Mouse (Mus musculus) MEL (cell line): ENCODE data around the gene Fryl. TPM values are rescaled to one million over a fixed set of nuclear protein-coding genes. Genes with fewer than 3 reads are reported as not detected.

ENCODE experiments used
- DNase-seq: peaks from one replicate; pipeline ENCODE4 v3.0.0; 2011; ENCODE audit warnings: low read depth, low spot score
- H3K27ac ChIP-seq: 2 replicates; pipeline ENCODE4 v1.5.1; 2012; ENCODE audit warnings: low read depth, mild to moderate bottlenecking, control low read depth, low read length, moderate library complexity; ENCODE audit not compliant: control insufficient read depth
- H3K27me3 ChIP-seq, 2 experiments: fragments of 150-350 bp in 1 of 2; sonication (generic) in 1 of 2; 2 replicates each; pipeline ENCODE4 v1.6.1; 2012; ENCODE audit warnings: low read length in 2 of 2, mild to moderate bottlenecking in 2 of 2, improper control_type of control experiment in 1 of 2, moderate library complexity in 1 of 2; ENCODE audit not compliant: insufficient read depth in 2 of 2, control insufficient read depth in 1 of 2
- H3K36me3 ChIP-seq, 2 experiments: 2 replicates each; pipeline ENCODE4 v1.6.1; 2012 to 2014; ENCODE audit warnings: low read length in 2 of 2, improper control_type of control experiment in 1 of 2, inconsistent platforms in 1 of 2, mild to moderate bottlenecking in 1 of 2; ENCODE audit not compliant: insufficient read depth in 2 of 2, control insufficient read depth in 1 of 2
- H3K4me1 ChIP-seq, 2 experiments: fragments of 150-350 bp in 1 of 2; sonication (generic) in 1 of 2; 2 replicates each; pipeline ENCODE4 v1.6.1; 2012; ENCODE audit warnings: low read length in 2 of 2, improper control_type of control experiment in 1 of 2, mild to moderate bottlenecking in 1 of 2; ENCODE audit not compliant: insufficient read depth in 2 of 2, control insufficient read depth in 1 of 2
- H3K4me3 ChIP-seq, 2 experiments: fragments of 150-350 bp in 1 of 2; sonication (generic) in 1 of 2; 2 replicates each; pipeline ENCODE4 v1.5.1; 2012; ENCODE audit warnings: low read depth in 2 of 2, low read length in 2 of 2, mild to moderate bottlenecking in 2 of 2, moderate library complexity in 2 of 2, control low read depth in 1 of 2, improper control_type of control experiment in 1 of 2; ENCODE audit not compliant: control insufficient read depth in 1 of 2, insufficient read depth in 1 of 2
- H3K79me2 ChIP-seq: 2 replicates; pipeline ENCODE4 v1.6.1; 2012; ENCODE audit warnings: mild to moderate bottlenecking, low read length, moderate library complexity; ENCODE audit not compliant: control insufficient read depth, poor library complexity, insufficient read depth
- H3K9ac ChIP-seq: 2 replicates; pipeline ENCODE4 v1.6.1; 2012; ENCODE audit warnings: low read depth, mild to moderate bottlenecking, control low read depth, low read length, moderate library complexity; ENCODE audit not compliant: control insufficient read depth, poor library complexity, severe bottlenecking
- H3K9me3 ChIP-seq: fragments of 150-350 bp; sonication (generic); replicated peaks from 2 replicates; pipeline ENCODE4 v1.6.1; 2012; ENCODE audit warnings: mild to moderate bottlenecking, low read length, improper control_type of control experiment, moderate library complexity; ENCODE audit not compliant: insufficient read depth
- CHD1 ChIP-seq: IDR thresholded peaks from 2 replicates; pipeline ENCODE4 v1.6.1; 2012; ENCODE audit warnings: low read depth, mild to moderate bottlenecking, inconsistent platforms, low read length, improper control_type of control experiment
- CHD2 ChIP-seq: IDR thresholded peaks from 2 replicates; pipeline ENCODE4 v1.6.1; 2011; ENCODE audit warnings: low read length, improper control_type of control experiment
- CTCF ChIP-seq, 3 experiments: IDR thresholded peaks in 2 of 3; conservative IDR thresholded peaks in 1 of 3; 2 replicates each; pipeline ENCODE4 v1.5.1; 2011 to 2012; ENCODE audit warnings: low read length in 3 of 3, low read depth in 2 of 3, mild to moderate bottlenecking in 2 of 3, improper control_type of control experiment in 1 of 3, inconsistent platforms in 1 of 3, mixed read lengths in 1 of 3, moderate library complexity in 1 of 3; ENCODE audit not compliant: control insufficient read depth in 1 of 3, insufficient read depth in 1 of 3, poor library complexity in 1 of 3, severe bottlenecking in 1 of 3
- E2F4 ChIP-seq: IDR thresholded peaks from 2 replicates; pipeline ENCODE4 v1.6.1; 2011; ENCODE audit warnings: low read depth, low read length, improper control_type of control experiment, borderline replicate concordance
- EP300 ChIP-seq, 2 experiments: IDR thresholded peaks; 2 replicates each; pipeline ENCODE4 v1.6.1; 2011; ENCODE audit warnings: improper control_type of control experiment in 2 of 2, low read length in 2 of 2, low read depth in 1 of 2, mild to moderate bottlenecking in 1 of 2
- ETS1 ChIP-seq: IDR thresholded peaks from 2 replicates; pipeline ENCODE4 v1.6.1; 2012; ENCODE audit warnings: low read depth, mild to moderate bottlenecking, inconsistent platforms, low read length, improper control_type of control experiment, moderate library complexity
- HCFC1 ChIP-seq: IDR thresholded peaks from 2 replicates; pipeline ENCODE4 v1.6.1; 2012; ENCODE audit warnings: low read depth, mild to moderate bottlenecking, inconsistent platforms, low read length, improper control_type of control experiment, moderate library complexity
- KAT2A ChIP-seq: conservative IDR thresholded peaks from 2 replicates; pipeline ENCODE4 v1.6.1; 2012; ENCODE audit warnings: low read depth, low read length, improper control_type of control experiment, inconsistent platforms
- MAFK ChIP-seq: IDR thresholded peaks from 2 replicates; pipeline ENCODE4 v1.6.1; 2011; ENCODE audit warnings: low read depth, mild to moderate bottlenecking, low read length, improper control_type of control experiment, borderline replicate concordance
- MAX ChIP-seq: IDR thresholded peaks from 2 replicates; pipeline ENCODE4 v1.6.1; 2011; ENCODE audit warnings: low read length, improper control_type of control experiment
- MAZ ChIP-seq: IDR thresholded peaks from 2 replicates; pipeline ENCODE4 v1.6.1; 2012; ENCODE audit warnings: low read depth, mild to moderate bottlenecking, inconsistent platforms, low read length, improper control_type of control experiment
- MEF2A ChIP-seq: IDR thresholded peaks from 2 replicates; pipeline ENCODE4 v1.6.1; 2014; ENCODE audit warnings: low read depth, mild to moderate bottlenecking, inconsistent platforms, low read length, improper control_type of control experiment; ENCODE audit not compliant: poor library complexity, insufficient replicate concordance, severe bottlenecking; ENCODE audit errors: extremely low read depth
- MYB ChIP-seq: IDR thresholded peaks from 2 replicates; pipeline ENCODE4 v1.6.1; 2011; ENCODE audit warnings: mild to moderate bottlenecking, low read depth, low read length, improper control_type of control experiment
- MYC ChIP-seq: IDR thresholded peaks from 2 replicates; pipeline ENCODE4 v1.6.1; 2011; ENCODE audit warnings: low read depth, mild to moderate bottlenecking, low read length, improper control_type of control experiment, moderate library complexity
- NRF1 ChIP-seq: IDR thresholded peaks from 2 replicates; pipeline ENCODE4 v1.6.1; 2014; ENCODE audit warnings: low read depth, mild to moderate bottlenecking, inconsistent platforms, low read length, improper control_type of control experiment, moderate library complexity; ENCODE audit not compliant: poor library complexity, insufficient read depth, severe bottlenecking
- POLR2A ChIP-seq, 2 experiments: IDR thresholded peaks; 2 replicates each; pipeline ENCODE4 v1.6.1; 2011 to 2012; ENCODE audit warnings: low read length in 2 of 2, mild to moderate bottlenecking in 2 of 2, control low read depth in 1 of 2, improper control_type of control experiment in 1 of 2, low read depth in 1 of 2, moderate library complexity in 1 of 2; ENCODE audit not compliant: control insufficient read depth in 1 of 2, insufficient read depth in 1 of 2, poor library complexity in 1 of 2
- POLR2AphosphoS2 ChIP-seq: IDR thresholded peaks from 2 replicates; pipeline ENCODE4 v1.6.1; 2011; ENCODE audit warnings: low read length, improper control_type of control experiment
- POLR2AphosphoS5 ChIP-seq: IDR thresholded peaks from 2 replicates; pipeline ENCODE4 v1.6.1; 2012; ENCODE audit warnings: low read depth, borderline replicate concordance, mild to moderate bottlenecking, inconsistent platforms, low read length, moderate library complexity, mixed read lengths
- RAD21 ChIP-seq: IDR thresholded peaks from 2 replicates; pipeline ENCODE4 v1.6.1; 2011; ENCODE audit warnings: mild to moderate bottlenecking, low read depth, low read length, improper control_type of control experiment
- RCOR1 ChIP-seq: IDR thresholded peaks from 2 replicates; pipeline ENCODE4 v1.6.1; 2012; ENCODE audit warnings: low read depth, mild to moderate bottlenecking, inconsistent platforms, low read length, improper control_type of control experiment
- SIN3A ChIP-seq: IDR thresholded peaks from 2 replicates; pipeline ENCODE4 v1.6.1; 2012; ENCODE audit warnings: low read length, improper control_type of control experiment, inconsistent platforms
- TAL1 ChIP-seq: IDR thresholded peaks from 2 replicates; pipeline ENCODE4 v1.6.1; 2012; ENCODE audit warnings: mild to moderate bottlenecking, inconsistent platforms, low read length, moderate library complexity, mixed read lengths
- TBP ChIP-seq: IDR thresholded peaks from 2 replicates; pipeline ENCODE4 v1.8.0; 2011; ENCODE audit warnings: low read depth, low read length, improper control_type of control experiment
- UBTF ChIP-seq: IDR thresholded peaks from 2 replicates; pipeline ENCODE4 v1.6.1; 2012; ENCODE audit warnings: low read depth, mild to moderate bottlenecking, inconsistent platforms, low read length, improper control_type of control experiment, moderate library complexity, borderline replicate concordance; ENCODE audit not compliant: insufficient read depth
- USF1 ChIP-seq: IDR thresholded peaks from 2 replicates; pipeline ENCODE4 v1.6.1; 2014; ENCODE audit warnings: low read depth, mild to moderate bottlenecking, inconsistent platforms, low read length, improper control_type of control experiment, moderate library complexity
- ZC3H11A ChIP-seq: IDR thresholded peaks from 2 replicates; pipeline ENCODE4 v1.6.1; 2012; ENCODE audit warnings: low read depth, mild to moderate bottlenecking, inconsistent platforms, low read length, improper control_type of control experiment
- ZKSCAN1 ChIP-seq: IDR thresholded peaks from 2 replicates; pipeline ENCODE4 v1.6.1; 2012; ENCODE audit warnings: low read depth, mild to moderate bottlenecking, inconsistent platforms, low read length, improper control_type of control experiment, moderate library complexity
- ZNF384 ChIP-seq: IDR thresholded peaks from 2 replicates; pipeline ENCODE4 v1.6.1; 2012; ENCODE audit warnings: low read depth, mild to moderate bottlenecking, inconsistent platforms, low read length, improper control_type of control experiment
- polyA plus RNA-seq, 2 experiments: library from polyadenylated mRNA; stranded (reverse) in 1 of 2; unstranded in 1 of 2; fragments of >175 nt in 1 of 2; fragments of >200 nt in 1 of 2; gene quantifications; 2 replicates each; pipeline versions ENCODE4 v1.2.1 to v1.2.4; 2012; ENCODE audit warnings: low replicate concordance in 2 of 2, low read depth in 1 of 2; ENCODE audit not compliant: insufficient read length in 2 of 2, insufficient read depth in 1 of 2, missing spikeins in 1 of 2
- total RNA-seq: library from RNA; depleted of rRNA; stranded (reverse); fragments of 300-350 nt; gene quantifications from 2 replicates; pipeline ENCODE4 v1.2.3, GENCODE M21; 2012

Fryl gene
- total and polyA plus RNA-seq, 3 experiments: 18.8 to 188 (median 39.7) TPM

- Histone ChIP-seq H3K36me3 (peaks cover 0 to 14% of the 10 kb centered on the region in 2 experiments; a peak in 3 of 4 replicates), H3K4me1 (peaks cover 5 to 10% of the 10 kb centered on the region in 2 experiments)
- no peak for TF ChIP-seq MEF2A
- no peak for TF ChIP-seq TAL1
- TF ChIP-seq CTCF (IDR thresholded peaks at IDR 0.05 in 2 of 3, conservative IDR thresholded peaks at IDR 0.05 in 1 of 3; ENCODE audit: control insufficient read depth in 1 of 3, insufficient read depth in 1 of 3, low read depth in 2 of 3, low read length in 3 of 3, poor library complexity in 1 of 3, severe bottlenecking in 1 of 3): no peak
- no peak for TF ChIP-seq MAFK
- no peak for TF ChIP-seq NRF1
- TF ChIP-seq POLR2A (IDR thresholded peaks at IDR 0.05; ENCODE audit: control insufficient read depth in 1 of 2, insufficient read depth in 1 of 2, low read depth in 1 of 2, low read length in 2 of 2, poor library complexity in 1 of 2): no peak
- no peak for TF ChIP-seq USF1
- no peak for TF ChIP-seq ZC3H11A
- no peak for TF ChIP-seq ETS1
- TF ChIP-seq E2F4: no peak
- no peak for TF ChIP-seq RAD21
- TF ChIP-seq ZNF384: no peak
- TF ChIP-seq SIN3A: no peak
- no peak for TF ChIP-seq POLR2AphosphoS5
- TF ChIP-seq MAX: no peak
- no peak for TF ChIP-seq TBP
- no peak for TF ChIP-seq CHD1
- TF ChIP-seq KAT2A: no peak
- TF ChIP-seq, all 39 proteins: peak for 0
Observed at GRCm38 (mm10) chr5:73171876-73172480, 84.4 kb downstream of the Fryl start.

GRCm38 (mm10) chr5:73171203-73171602, 85.2 kb downstream of the Fryl start:
- Histone ChIP-seq H3K79me2 (peaks cover 5% of the 10 kb centered on the region; the same call in 1 of the 2 replicates), H3K9me3 (no peaks in the 10 kb centered on the region), H3K36me3 (peaks cover 0 to 14% of the 10 kb centered on the region in 2 experiments; a peak in 3 of 4 replicates), H3K27me3 (no peaks in the 10 kb centered on the region), H3K27ac (no peak overlapping the region), H3K4me3 (no peak overlapping the region), H3K9ac (no peak overlapping the region), H3K4me1 (peaks cover 5 to 10% of the 10 kb centered on the region in 2 experiments)
- DNase-seq: peak; percentile 12
- TF ChIP-seq POLR2AphosphoS2: no peak
- TF ChIP-seq RCOR1: no peak
- no peak for TF ChIP-seq MAX
- no peak for TF ChIP-seq USF1
- TF ChIP-seq POLR2A (IDR thresholded peaks at IDR 0.05; ENCODE audit: control insufficient read depth in 1 of 2, insufficient read depth in 1 of 2, low read depth in 1 of 2, low read length in 2 of 2, poor library complexity in 1 of 2): no peak
- no peak for TF ChIP-seq MYB
- TF ChIP-seq RAD21: no peak
- TF ChIP-seq EP300 (IDR thresholded peaks at IDR 0.05; ENCODE audit: low read depth in 1 of 2, low read length in 2 of 2): no peak
- TF ChIP-seq E2F4: no peak
- TF ChIP-seq MAZ: no peak
- TF ChIP-seq ZKSCAN1: no peak
- no peak for TF ChIP-seq HCFC1
- TF ChIP-seq MYC: no peak
- TF ChIP-seq UBTF: no peak
- no peak for TF ChIP-seq KAT2A
- no peak for TF ChIP-seq CHD2
- TF ChIP-seq ZC3H11A: no peak

More at GRCm38 (mm10) chr5:73171876-73172480, 84.4 kb downstream of the Fryl start:
- H3K27me3 ChIP-seq: no peaks in the 10 kb centered on the region
- no peak overlapping the region for H3K4me3 ChIP-seq
- no peak for DNase-seq
- H3K9me3 ChIP-seq: no peaks in the 10 kb centered on the region
- H3K27ac ChIP-seq: no peak overlapping the region
- no peak overlapping the region for H3K9ac ChIP-seq
- H3K79me2 ChIP-seq: peaks cover 5% of the 10 kb centered on the region; the same call in 1 of the 2 replicates
